Mouse (Mus musculus) spleen, adult 18-20 months (tissue): ENCODE measurements at regions not wholly inside any gene's neighbourhood (a gene's known extent, or its start where the extent isn't known, plus 50 kb on each side); places are given as distances from the start of the nearest gene placed in this dataset.
A peak's percentile ranks its signal among the peaks of the same experiment; 100 is the strongest.

Experiments used
- DNase-seq, 2 experiments: peaks; one replicate each; pipeline ENCODE4 v3.0.0; 2022; ENCODE audit warnings: mixed read lengths in 2 of 2

DNA sequence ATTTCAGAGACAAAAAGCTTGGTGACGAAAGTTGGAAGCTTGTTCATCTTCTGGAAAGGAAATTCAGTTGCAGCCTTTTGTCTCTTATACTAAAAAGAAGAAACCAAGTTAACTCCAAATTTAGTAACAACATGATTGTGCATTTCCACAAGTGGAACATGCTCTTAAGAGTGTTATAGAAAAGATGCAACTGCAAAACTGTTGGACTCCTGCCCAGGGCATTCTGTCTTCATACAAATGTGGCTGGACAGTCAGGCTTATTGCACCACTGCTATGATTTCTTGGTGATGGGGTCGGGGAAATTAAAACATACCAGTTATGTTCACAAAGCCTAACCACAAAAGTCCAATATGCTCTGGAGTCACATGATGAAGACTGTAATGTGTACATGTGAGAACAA is 194.8 kb downstream of the Gm5447 start:
- no peak for DNase-seq

DNA sequence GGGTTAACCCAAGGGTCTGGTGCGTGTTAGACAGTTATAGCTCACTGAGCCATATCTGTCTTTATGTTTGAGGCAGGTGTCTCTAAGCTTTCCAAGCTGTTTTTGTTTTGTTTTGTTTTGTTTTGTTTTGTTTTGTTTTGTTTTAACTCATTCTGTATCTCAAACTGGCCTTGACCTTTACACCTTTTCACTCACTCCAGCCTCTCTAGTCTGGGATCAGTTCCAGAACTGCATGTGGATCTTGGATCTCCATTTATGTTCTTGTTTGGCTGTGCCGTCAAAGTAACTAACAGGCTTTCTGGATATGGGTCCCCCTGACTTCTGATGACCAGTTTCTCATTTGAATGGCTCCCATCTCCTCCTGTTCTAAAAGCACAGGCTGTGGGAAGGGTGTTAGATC is 197.7 kb downstream of the Gm5447 start:
- no peak for DNase-seq

DNA sequence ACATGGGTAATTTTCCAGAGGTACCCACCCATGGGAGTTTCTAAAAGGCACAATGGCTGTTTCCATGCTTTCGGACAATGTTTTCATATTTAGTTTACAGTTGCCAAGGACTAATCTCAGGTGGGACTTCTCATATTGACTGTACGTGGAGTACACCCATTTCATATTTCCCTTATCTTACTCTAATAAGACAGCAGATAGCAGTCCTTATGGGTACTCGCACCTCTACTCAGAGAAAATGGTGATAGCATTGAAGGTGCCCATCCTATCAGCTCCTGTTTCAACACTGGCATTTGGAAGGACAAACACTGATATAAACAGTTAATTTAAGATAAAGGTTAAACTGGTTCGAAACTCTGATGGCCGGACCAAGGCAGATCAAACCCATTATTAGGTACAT is 198.6 kb downstream of the Gm5447 start:
- no peak for DNase-seq

DNA sequence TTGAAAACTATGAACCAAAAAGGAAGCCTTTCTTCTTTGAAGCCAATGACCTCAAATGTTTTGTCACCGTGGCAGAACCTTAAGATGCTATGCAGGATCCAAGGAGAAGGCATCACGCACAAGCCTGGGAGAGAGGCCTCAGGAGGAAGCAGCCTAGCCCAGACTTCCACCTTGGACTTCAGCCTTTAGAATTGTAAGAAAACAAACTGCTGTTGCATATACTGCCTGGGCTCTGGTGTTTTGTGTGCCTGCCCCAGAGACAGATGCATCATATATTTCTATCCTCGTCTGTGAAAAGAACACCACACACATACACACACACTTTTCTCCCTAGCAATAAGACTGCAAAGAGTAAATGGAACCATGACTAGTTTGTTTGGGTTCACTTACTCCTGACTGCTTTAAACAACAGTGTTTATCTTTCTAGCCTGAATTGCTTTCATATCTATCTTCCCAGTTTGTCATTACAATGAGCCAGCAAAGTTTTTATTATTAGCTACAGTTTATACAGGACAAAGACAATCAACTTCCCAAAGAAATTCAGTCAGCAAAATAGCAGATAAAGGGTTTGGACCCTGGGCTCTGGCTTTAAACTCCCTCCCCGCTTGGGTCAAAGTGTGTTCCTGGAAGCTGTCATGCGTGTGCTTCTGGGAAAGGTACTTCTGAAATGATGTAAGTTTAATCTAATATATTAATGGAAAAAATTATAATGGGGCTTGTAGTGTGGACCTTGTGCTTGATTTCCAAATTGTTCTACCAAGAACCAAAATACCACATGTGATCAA is 204.2 kb downstream of the Gm5447 start:
- DNase-seq, result no peak

DNA sequence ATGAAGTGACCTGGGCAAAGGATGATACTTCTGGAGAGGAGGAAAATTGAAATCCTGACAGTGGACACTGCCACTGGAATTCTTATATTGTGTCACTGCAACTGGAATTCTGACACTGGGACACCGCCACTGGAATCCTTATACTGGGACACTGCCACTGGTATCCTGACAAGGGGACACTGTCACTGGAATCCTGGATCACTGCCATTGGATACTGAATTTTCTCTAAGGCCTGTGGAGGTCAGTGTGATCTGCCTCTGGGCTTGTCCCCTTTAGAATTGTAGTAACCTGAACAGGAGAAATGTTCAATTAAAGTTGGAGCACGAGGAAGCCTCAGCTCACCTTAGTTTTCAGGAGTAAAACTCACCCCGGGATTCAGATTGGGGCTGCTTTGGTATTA is 205.0 kb downstream of the Gm5447 start:
- no peak for DNase-seq

DNA sequence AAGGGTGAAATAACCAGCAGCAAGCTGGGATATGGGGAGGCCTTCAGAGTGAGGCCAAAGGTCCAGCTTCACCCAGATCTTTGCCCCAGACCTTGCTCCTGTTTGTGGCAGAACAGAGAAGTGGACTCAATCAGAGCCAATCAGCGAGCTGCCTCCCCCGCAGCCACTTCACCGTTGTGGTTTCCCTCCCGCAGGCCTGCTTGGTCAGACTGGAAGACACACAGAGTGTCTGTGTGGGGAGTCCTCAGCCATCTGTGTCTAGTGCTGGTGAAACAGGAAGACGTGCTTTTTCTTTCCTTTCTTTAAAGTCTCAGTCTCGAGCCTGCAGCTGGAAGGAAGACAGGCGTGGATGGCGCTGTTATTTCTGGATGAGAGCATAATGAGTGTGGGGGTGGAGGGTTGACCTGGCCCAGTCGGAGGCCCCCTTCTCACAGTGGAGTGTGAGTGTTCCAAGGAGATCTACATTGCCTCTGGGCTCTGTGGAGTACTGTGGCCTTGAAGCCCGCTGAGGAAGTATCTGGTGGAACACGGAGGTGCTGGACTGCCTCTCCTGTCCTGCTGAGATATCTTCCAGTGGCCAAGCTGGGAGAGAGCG is 205.5 kb downstream of the Gm5447 start:
- peak in 1 of 2 experiments; percentile 3 for DNase-seq

DNA sequence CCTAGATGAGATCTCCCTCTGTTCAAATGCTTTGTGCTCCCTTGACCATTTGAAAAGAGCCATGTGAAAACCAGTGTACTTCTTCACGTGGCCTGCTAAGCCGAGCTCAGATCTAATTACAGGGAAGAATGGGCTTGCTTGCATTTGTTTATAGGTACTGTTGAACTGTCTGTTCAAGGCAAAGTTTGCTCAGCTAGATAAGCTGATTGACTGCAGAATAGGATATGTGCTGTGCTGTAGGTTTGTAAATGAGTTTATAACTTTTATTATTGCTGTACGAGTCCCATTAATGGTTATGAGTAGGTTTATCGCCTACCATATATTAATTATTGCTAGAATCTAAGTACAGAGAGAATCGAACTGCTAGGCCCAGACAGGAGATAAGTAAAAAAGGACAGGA is 207.5 kb downstream of the Gm5447 start:
- DNase-seq, result no peak

DNA sequence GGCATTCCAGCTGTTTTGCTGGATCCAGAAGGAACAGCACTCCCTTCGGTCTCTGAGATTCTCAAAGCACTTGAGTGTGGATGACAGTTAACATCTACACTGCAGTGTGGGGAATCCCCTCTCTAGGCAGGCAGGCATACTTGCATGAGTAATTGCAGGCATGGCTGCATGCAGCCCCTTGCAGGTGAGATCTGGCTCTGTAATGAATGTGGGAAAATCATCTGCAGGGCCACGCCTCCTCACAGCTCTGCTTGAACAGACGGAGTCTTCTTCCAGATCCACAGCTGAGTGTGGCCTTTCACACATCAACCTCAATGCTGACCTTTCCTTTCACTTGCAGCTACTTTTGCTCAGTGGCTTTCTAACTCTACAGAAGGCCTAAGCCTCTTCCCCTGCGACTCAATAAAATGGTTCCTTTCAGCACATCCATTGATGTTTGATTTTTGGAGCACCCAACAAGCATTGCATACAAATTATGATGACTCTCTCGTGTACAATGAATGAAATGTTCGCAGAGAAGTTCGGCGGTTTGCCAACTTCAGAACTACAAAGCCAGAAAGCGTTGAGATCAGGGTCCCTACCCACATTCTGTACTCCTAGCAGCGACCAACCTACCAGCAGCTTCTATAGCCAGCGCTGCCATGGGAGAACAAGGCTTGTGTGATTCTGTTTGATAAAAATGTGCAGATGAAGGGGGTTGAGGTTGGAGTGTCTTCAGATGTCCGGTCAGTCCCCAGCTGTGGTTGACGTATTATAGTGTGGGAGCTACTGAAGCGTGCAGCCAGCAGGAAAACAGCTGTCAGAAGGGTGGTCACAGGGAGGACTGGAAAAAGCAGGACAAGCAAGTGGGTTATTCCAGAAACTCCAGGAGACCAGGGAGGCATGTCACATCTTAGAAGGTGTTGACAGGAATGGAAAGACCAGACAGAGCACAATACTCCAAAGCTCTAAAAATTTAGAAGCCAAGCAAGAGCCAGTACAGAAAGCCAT is 211.1 kb downstream of the Gm5447 start:
- no peak for DNase-seq

DNA sequence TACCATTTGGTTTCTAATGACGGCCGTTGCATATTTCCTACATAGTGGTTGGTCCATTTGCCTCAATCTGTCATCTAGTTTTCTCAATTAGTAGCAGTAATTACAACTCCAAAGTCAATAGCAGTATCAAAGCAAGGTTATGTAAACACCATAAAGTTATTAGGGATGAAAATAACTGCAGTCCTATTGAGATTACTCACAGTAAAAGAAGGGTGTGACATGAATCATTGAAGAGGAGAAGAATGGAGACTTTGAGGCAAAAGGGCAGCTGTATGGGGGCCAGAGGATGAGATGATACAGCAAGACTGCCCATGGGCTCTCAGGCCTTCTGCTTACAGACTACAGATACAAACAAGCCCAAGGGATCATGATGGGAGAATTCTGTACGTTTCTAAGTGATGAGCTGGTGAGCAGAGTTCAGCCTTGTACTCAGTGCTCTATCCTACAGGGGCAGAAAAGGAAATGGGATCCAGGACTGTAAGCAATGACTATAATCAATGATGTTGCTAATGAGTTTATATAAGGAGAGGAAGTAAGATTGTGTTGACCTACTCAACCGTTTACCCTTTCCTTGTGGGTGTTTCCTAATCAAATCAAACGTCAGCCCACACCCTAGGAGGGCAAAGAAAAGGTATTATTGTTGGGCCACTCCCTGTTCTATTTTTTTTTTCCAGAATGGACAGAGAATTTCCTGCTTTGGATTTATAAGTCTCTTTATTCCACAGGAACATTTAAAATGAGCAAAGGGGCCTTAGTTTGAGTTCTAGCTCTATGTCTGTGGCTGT is 213.0 kb downstream of the Gm5447 start:
- DNase-seq, result no peak

DNA sequence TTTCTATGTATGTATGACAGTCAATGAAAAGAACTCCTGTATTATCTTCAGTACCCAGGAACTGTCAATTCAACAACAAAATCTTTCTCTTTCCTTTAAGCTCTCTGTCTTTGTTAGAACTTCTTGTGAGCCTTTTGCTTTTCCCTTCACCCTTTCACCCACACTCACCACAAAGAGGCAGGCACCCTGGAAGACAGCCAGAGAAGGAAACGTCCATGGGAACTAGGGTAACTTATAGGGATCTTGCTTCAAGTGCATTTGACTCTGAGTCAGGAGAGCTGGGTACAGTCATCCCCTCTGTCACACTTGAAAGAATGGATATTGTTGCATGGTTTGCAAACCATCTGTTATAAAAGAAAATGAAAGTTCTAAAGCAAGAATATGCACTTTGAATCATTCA is 215.1 kb downstream of the Gm5447 start:
- DNase-seq, result no peak

DNA sequence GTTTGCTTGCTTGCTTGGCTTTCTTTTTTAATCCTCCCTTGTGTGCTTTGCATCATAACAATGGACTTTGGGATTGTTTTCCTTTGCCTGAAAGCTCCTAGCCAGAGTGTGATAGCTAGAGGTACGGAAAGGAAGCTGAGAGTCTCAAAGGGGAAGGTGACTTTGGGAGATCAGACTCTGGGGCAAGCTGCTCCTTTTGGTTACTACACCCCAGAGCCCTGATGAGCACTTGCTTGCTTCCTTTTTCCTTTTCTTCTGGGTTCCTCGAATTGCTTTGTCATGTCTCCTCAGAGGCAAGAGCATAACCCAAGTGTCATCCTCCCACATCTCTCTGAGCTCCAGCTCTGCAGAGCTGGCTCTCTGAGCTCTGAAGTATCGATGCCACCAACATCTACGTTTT is 216.0 kb downstream of the Gm5447 start:
- DNase-seq, result no peak

DNA sequence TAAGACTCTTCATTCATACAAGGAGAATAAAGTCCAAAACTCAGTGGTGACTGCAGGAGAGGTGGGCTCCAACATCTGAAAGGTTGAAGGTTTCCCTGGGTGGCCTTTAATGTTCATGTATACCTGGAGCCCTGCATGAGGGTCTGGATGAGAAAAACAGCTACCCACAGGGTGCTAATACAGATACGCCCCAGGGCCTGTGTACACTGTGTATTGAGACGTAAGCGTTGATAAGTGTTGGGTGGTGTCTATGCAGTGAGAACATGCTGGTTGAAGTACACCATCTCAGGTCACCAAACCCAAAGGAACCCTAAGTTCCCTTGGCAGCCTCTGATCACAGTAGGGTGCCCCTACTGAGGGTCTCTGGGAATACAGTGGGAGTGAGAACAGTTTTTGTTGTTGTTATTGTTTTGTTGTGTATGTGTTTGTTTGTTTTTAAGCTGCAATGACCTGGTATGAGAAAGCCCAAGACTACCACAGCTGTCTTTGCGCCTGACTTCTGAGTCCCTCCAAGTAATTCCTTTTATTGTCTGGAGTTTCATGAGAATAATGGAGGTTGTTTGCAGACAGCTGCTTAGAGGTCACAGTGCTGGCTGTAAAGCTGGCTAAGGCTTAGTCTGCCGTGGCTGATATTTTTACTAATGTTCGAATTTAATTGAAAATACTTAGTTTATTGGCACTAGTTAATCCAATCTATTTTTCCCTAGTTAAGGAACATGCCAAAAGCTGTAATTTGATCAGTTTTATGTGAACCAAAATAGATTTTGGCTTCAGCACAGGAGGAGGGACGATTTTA is 217.5 kb downstream of the Gm5447 start:
- DNase-seq, result no peak

DNA sequence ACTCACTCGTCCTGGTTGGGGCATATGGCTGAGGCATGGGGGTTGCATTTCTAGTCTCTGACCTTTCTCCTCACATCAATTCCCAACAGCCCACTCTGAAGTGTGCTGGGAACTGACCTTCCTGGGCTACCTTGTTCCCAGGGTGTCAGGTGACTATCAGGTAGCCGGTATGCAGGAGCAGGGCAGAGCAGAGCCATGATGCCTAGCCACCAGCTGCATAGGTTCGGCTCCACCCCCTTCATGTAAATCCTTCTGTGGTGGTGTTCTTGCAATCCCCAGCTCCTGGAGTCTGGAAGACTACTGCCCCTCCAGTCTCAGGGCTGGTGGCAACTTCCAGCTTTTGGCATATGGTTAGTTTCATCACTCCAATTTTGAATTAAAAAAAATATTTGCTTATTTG is 221.0 kb downstream of the Gm5447 start:
- DNase-seq, result no peak

DNA sequence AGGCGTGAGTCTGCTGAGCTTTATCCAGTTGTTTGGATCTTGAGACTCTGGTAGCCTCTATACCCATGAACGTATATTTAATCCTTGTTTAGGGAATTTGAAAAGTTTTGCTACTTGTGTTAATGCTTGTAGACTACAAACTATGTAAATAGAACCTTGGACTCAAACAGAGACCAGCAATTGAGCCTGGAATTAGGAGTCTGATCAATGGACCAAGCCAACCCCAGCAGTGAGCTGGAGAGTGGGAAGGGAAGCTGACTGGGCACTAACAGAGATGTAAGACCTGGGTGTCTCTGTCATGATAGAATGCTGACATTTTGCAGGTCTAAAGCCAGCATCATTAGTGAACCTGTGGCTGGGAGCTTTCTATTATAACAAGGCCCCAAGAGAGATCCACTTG is 222.5 kb downstream of the Gm5447 start:
- no peak for DNase-seq

DNA sequence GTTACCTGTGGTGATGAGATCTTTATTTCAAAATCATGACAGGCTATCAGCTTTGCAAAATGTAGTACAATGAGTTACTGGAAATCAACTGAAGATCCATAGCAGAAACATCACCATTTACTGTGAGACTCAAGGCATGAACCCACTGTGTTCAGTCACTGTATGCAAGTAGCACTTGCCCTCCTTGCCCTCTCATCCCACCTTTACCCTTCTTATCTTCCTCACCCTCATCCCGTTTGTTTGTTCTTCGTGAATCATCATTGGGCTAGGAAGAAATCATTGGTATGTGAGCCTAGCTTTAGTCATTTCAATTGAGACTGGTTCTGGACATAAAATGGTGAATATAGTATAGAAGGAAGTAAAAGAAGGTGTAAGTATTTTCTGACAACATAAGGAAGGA is 223.6 kb downstream of the Gm5447 start:
- DNase-seq, result no peak

DNA sequence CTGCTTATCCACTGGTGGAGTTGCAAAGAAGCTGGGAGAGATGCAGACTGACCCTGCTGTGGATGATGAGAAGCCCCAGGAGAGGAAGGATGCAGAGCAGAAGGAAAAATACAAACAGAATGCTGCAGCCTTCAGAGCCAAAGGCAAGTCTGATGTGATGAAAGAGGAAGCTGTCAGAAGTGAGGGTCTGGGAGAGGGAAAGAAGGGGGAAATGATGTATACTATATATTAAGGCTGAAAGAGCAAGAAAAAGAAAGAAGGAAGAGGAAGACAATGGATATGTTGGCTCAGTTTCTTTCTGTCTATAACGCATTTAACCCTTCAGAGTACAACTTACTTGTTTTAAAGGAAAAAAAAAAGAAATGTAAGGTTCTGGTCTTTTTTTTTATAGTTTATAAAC is 225.4 kb downstream of the Gm5447 start:
- DNase-seq, result no peak

DNA sequence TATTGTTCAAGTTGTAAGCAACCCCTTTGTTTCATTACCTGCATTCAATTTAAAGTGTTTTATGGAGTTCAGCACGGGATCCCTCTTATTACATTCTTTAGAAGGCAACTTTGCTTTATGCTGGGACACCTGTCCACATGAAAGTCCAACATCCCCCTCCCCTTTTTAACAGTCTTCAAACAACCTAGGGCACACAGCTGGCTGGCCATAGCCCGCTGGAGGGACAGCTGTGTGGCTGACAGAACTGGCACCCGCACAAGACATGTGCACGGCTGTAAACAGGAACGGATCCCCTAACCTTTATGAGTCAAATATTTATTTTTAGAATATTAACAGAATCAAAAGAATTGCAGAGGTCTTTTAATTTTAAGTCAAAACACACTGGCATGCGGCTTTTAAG is 230.1 kb downstream of the Gm5447 start:
- no peak for DNase-seq

DNA sequence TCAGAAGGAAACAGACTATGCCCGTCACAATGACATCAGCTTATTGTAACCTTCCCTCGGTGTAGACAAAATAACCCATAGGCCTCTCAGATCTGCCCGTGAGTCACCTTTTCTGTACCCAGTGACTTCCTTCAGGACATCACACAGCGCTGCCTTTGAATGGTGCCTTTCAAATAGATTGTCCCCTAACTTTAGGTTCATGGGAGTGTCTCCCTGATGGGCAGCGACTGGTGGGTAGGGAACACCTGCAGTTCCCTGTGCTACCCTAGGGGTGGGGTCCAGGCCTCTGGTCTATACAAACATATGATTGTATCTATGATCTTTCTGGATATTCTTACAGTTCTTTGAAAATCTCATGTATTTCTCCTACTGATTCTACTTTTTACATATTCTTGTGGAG is 232.4 kb downstream of the Gm5447 start:
- DNase-seq, result no peak

DNA sequence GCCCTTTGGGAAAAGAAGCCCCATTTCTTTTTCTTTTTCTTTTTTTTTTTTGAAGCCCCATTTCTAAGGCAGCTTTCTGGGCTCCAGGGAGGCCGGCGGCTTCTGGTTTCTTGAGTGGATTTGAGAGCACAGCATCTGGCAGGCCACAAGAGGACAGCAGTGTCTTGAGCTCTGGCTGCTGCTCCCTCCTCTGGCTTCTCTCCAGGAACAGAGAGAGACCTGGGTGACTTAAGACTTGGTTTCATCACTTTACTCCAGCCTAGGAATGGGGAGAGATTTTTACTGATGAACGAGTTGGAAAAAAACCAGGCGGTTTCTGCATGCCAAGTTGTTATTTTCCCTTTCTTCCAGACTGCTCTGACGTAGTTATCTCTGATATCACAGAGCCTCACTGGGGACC is 233.7 kb downstream of the Gm5447 start:
- DNase-seq, result no peak

DNA sequence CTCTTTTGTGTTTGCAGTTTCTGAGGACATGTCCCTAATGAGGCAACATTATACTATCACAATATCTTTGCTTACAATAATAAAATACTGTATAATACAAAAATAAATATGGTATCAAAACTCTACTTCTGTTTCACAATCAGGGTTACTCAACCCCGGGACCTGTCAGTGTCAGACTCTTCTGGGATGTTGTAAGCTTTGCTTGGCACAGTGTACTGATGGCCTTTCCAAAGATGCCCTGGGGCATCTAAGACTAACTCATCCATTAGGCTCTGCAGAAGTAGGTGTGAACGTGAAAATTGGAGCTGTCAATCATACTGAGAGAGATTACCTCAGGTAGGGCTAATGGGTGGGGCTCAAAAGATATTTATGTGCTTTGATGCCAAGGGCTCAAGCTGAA is 249.0 kb downstream of the Gm5447 start:
- no peak for DNase-seq

DNA sequence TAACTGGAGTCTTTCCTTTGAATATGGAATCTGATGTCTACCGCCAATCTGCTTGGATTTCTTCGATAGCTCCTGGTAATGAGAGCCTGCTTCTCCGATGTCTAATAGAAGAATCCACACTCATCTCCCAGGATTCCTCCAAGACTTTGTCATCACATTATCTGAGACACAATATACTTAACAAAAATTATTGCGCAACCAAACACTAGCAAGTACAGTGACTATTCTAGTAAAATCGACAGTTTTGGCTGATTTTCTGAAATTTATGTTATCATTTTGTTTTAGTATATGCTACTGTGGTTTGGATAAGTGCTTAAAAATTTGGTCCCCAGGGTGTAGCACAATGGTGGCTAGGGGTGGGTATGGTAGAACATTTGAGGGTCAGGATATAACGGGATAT is 266.5 kb downstream of the Gm5447 start:
- no peak for DNase-seq

DNA sequence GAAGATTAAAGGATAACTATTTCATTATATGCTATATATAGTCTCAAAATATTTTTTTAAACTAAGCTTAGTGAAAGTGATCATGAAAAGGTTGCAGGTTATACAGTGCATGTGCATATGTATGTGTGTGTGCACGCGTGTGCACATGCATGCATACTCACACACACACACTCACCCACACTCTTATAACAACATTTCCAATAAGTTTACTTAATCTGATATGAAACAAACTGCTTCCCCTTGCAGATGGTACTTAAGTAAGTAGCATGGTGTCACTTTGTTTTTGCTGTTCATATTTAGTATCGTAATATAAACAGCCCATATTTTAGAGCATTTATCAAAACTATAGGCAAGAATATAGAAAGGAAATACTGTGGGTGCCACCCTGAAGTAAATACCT is 275.0 kb downstream of the Gm5447 start:
- DNase-seq, result no peak
